Mouse (Mus musculus) MEL (cell line): ENCODE data around the gene Cadm4.

Source experiments
- CTCF ChIP-seq, 3 experiments: IDR thresholded peaks in 2 of 3; conservative IDR thresholded peaks in 1 of 3; 2 replicates each; pipeline ENCODE4 v1.5.1; 2011 to 2012; ENCODE audit warnings: low read length in 3 of 3, low read depth in 2 of 3, mild to moderate bottlenecking in 2 of 3, improper control_type of control experiment in 1 of 3, inconsistent platforms in 1 of 3, mixed read lengths in 1 of 3, moderate library complexity in 1 of 3; ENCODE audit not compliant: control insufficient read depth in 1 of 3, insufficient read depth in 1 of 3, poor library complexity in 1 of 3, severe bottlenecking in 1 of 3
- HCFC1 ChIP-seq: IDR thresholded peaks from 2 replicates; pipeline ENCODE4 v1.6.1; 2012; ENCODE audit warnings: low read depth, mild to moderate bottlenecking, inconsistent platforms, low read length, improper control_type of control experiment, moderate library complexity
- MAZ ChIP-seq: IDR thresholded peaks from 2 replicates; pipeline ENCODE4 v1.6.1; 2012; ENCODE audit warnings: low read depth, mild to moderate bottlenecking, inconsistent platforms, low read length, improper control_type of control experiment
- POLR2A ChIP-seq, 2 experiments: IDR thresholded peaks; 2 replicates each; pipeline ENCODE4 v1.6.1; 2011 to 2012; ENCODE audit warnings: low read length in 2 of 2, mild to moderate bottlenecking in 2 of 2, control low read depth in 1 of 2, improper control_type of control experiment in 1 of 2, low read depth in 1 of 2, moderate library complexity in 1 of 2; ENCODE audit not compliant: control insufficient read depth in 1 of 2, insufficient read depth in 1 of 2, poor library complexity in 1 of 2
- POLR2AphosphoS2 ChIP-seq: IDR thresholded peaks from 2 replicates; pipeline ENCODE4 v1.6.1; 2011; ENCODE audit warnings: low read length, improper control_type of control experiment
- ZNF384 ChIP-seq: IDR thresholded peaks from 2 replicates; pipeline ENCODE4 v1.6.1; 2012; ENCODE audit warnings: low read depth, mild to moderate bottlenecking, inconsistent platforms, low read length, improper control_type of control experiment

- TF ChIP-seq MAZ, result no peak
- no peak for TF ChIP-seq POLR2A (IDR thresholded peaks at IDR 0.05; ENCODE audit: control insufficient read depth in 1 of 2, insufficient read depth in 1 of 2, low read depth in 1 of 2, low read length in 2 of 2, poor library complexity in 1 of 2)
- no peak for TF ChIP-seq ZNF384
- no peak for TF ChIP-seq POLR2AphosphoS2
- no peak for TF ChIP-seq HCFC1
- no peak for TF ChIP-seq CTCF (IDR thresholded peaks at IDR 0.05 in 2 of 3, conservative IDR thresholded peaks at IDR 0.05 in 1 of 3; ENCODE audit: control insufficient read depth in 1 of 3, insufficient read depth in 1 of 3, low read depth in 2 of 3, low read length in 3 of 3, poor library complexity in 1 of 3, severe bottlenecking in 1 of 3)
These were observed 5.6 kb downstream of the Cadm4 start for GRCm38 (mm10) chr7:24487403-24487802.
